Mouse (Mus musculus) megakaryocyte, embryonic 14.5 days (primary cell): Measurements from ENCODE around the gene Hoxb3.

Experiments used
- FLI1 ChIP-seq: IDR thresholded peaks from 2 replicates; pipeline ENCODE4 v1.6.1; 2012; ENCODE audit warnings: low read length, inconsistent platforms, mixed read lengths
- GATA1 ChIP-seq: IDR thresholded peaks from 3 replicates; pipeline ENCODE4 v1.6.1; 2012; ENCODE audit warnings: mixed read lengths, low read length, inconsistent platforms, borderline replicate concordance

- TF ChIP-seq GATA1 (no peak), FLI1 (no peak)
Observed at GRCm38 (mm10) chr11:96287411-96287810, 35.7 kb upstream of the Hoxb3 start.
